Mouse (Mus musculus): ENCODE measurements around the gene Oscar.

DNA sequence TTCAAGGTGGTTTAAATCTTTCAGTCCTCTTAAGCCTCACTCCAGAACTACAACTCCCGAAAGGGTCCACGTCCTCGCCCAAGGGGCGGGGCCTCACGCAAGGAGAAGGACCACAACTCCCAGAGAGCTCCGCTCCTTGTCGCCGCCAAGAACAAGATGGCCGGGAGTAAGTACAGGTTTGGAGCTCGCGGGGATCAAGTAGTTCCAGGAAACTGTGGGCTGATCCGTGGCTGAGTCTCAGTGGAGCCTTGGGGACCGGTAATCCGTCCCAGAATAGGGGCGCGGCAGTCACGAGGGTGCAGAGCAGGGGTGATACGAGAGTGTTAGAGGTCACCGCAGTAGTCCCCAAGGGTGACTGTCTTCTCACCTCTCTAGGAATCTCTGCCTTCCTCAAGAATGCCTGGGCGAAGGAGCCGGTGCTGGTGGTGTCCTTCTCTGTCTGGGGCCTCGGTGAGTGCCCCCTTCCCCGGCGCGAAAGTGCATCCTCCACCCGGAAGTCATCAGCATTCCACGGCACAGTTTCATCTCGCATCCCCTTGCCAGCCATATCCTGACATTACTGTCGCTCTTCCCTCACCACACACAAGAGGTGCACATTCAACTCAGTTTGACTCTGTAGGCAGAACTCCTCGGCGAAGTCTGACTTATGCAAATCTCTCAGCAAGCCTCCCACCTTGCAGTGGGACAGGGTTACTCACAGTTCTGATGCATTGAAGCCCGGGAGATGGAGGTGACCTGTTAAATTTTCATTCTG, 1.5 kb upstream of the Oscar start, which contains the start of gene Ndufa3:
- TF ChIP-seq CTCF (IDR thresholded peaks at IDR 0.05; ENCODE audit: low read depth) (no peak), EP300 (IDR thresholded peaks at IDR 0.05; ENCODE audit: low read depth) (no peak)
